1 mouse cellular context compared by ENCODE assay signal in the genomic region with DNA sequence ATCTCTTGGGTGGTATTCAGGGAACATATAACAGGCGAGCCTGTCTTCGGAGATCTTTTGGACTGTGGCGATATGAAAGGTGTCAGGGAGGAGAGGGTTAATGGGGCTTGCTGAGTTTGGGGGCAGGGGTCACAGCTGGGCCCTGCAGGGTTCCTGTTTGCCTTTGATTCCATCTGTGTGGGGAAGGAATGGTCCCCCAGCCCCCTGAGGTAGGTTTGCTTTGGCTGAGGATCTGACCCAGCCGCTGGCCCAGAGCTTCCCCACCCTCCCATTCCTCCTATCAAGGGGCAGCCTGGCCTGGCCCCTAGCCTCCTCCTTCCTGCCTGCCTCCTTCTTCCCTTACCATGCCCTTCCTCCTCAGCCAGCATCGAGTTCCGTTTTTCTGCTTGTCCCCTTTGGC.
TF ChIP-seq lines count a peak whose summit lies in the region.

No protein-coding gene starts in this region.

TF ChIP-seq in MEL, 35 proteins besides CTCF, POLR2A, EP300 and RAD21 (continued from another document):
- TF ChIP-seq TCF12 (IDR thresholded peaks at IDR 0.05; ENCODE audit: low read depth, low read length): no peak
- TF ChIP-seq HCFC1 (IDR thresholded peaks at IDR 0.05; ENCODE audit: low read depth, low read length): no peak
- no peak for TF ChIP-seq UBTF (IDR thresholded peaks at IDR 0.05; ENCODE audit: borderline replicate concordance, insufficient read depth, low read depth, low read length)
TF ChIP-seq in MEL: peak in this region for 0.
